Mouse (Mus musculus): ENCODE measurements at regions not wholly inside any gene's neighbourhood (a gene's known extent, or its start where the extent isn't known, plus 50 kb on each side); places are given as distances from the start of the nearest gene placed in this dataset.

DNA sequence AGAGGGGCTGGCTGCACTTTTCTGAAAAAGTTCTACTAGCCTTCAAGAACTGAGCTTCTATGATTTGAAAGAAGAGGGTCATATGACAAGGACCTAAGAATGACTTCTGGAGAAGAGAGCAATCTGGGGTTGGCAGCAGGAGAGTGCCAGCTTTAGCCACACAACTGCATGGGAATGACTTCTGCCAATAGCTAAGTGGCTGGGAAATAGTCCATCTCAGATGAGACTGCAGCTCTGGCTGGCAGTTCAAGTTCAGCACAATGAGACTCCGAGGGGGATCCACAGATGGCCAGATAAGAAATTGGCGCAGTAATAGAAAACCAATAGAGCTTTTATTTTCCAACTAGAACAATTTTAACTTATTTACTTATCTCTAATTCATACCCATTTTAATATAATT lies 122.1 kb upstream of the Fbxo33 start:
- intact Hi-C loops (cut with DNase I), result no loop called here
- DNase-seq, result no peak

DNA sequence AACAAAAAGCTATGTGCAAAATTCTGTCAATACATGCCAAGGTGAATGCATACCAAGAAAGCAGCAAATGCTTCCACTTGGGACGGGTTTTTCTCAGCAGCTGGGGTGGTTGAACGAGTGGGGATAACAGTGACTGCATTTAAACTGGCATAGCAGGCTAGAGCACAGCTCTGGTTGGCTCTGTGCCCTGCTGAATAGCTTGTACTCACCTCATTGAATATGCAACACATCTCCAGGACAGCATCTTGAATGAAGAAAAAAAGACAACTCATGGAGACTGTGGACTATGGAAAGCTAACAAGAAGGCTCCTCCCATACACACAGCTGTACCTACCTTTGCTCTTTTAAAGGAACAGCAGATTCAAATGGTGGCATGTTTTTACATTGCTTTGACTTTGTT lies 111.2 kb upstream of the Fbxo33 start:
- no peak for DNase-seq
- intact Hi-C loops (cut with DNase I), result no loop called here

DNA sequence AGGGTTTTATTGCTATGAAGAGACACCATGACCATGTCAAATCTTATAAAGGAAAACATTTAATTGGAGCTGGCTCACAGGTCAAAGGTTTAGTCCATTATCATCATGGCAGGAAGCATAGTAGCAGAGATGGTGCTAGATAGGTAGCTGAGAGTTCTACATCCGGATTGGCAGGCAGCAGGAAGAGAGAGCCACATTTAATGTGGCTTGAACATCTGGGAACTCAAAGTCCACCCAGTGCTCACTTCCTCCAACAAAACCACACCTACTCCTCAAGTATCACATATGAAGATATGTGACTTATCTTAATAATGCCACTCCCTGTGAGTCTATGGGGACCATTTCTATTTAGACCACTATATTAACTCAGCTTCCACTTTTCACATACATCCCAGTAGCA lies 93.2 kb upstream of the Fbxo33 start:
- no peak for DNase-seq
- intact Hi-C loops (cut with DNase I), result no loop called here

DNA sequence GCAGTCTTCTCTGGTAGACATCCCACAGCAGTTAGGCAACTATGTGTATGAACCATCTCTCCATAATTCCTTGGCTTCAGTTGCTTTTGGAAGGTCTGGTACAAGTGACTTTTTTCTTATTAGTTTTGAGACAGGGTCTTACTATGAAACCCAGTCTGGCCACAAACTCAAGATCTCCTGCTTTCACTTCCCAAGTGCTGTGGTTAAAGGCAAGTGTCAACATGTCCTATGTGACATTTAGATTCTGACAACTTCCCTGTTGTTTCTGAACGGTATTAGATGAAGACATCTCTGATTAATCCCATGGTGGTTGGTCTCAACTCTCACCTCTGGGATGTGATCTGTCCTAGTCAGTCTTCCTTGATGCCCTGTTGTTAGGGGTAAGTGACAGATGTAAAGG lies 88.4 kb upstream of the Fbxo33 start:
- intact Hi-C loops (cut with DNase I), result no loop called here
- no peak for DNase-seq

- intact Hi-C loops (cut with DNase I), result no loop called here
- DNase-seq, result no peak
Observed at GRCm38 (mm10) chr12:59304522-59304921, 85.0 kb upstream of the Fbxo33 start.
